Comparison of ENCODE assay signal across 16 mouse cellular contexts in genomic region chr5:28419640-28420265, GRCm38 (mm10). TPM values are rescaled to one million over a fixed set of nuclear protein-coding genes. Genes with fewer than 3 reads are reported as not detected.
DNase-seq lines count a peak whose midpoint lies in the region; ATAC-seq and TF ChIP-seq lines count a peak whose summit lies in the region.
"Had no signal": no experiment of that assay in that cellular context is flagged by ENCODE, and none has a peak within 500 bp of the region (broad histone marks: within the 10 kb centered on the region; RNA-seq: fewer than 3 reads in every experiment).

No protein-coding gene starts in this region.

- H3K9me3 ChIP-seq in hindbrain, postnatal 0 days (ENCODE audit: low read length): no peaks in the 10 kb centered on the region
- H3K9me3 ChIP-seq in hindbrain, embryonic 13.5 days: no peaks in the 10 kb centered on the region
- no peaks in the 10 kb centered on the region for H3K9me3 ChIP-seq in intestine, postnatal 0 days (ENCODE audit: control insufficient read depth)
- H3K9me3 ChIP-seq: limb, embryonic 12.5 days; megakaryocyte, embryonic 14.5 days had no signal

- no peak overlapping the region for H3K9ac ChIP-seq in hindbrain, postnatal 0 days (replicated peaks; ENCODE audit: low read length)
- no peak overlapping the region for H3K9ac ChIP-seq in hindbrain, embryonic 13.5 days
- H3K9ac ChIP-seq in intestine, postnatal 0 days (ENCODE audit: low read depth, low read length): no peak overlapping the region
- H3K9ac ChIP-seq: limb, embryonic 12.5 days; liver, postnatal 0 days had no signal

- no peak for TF ChIP-seq CTCF in hindbrain, postnatal 0 days (IDR thresholded peaks at IDR 0.05; ENCODE audit: low read depth)
- no peak for TF ChIP-seq CTCF in intestine, postnatal 0 days (IDR thresholded peaks at IDR 0.05; ENCODE audit: low read depth)

- 87% methylated on average over 12 of the region's 12 CpGs for WGBS in hindbrain, postnatal 0 days
- 91% methylated on average over 12 of the region's 12 CpGs for WGBS in hindbrain, embryonic 13.5 days
- WGBS in intestine, postnatal 0 days: 59% methylated on average over 12 of the region's 12 CpGs

- no peak overlapping the region for H3K4me3 ChIP-seq in hindbrain, postnatal 0 days (ENCODE audit: low read length)
- no peak overlapping the region for H3K4me3 ChIP-seq in hindbrain, embryonic 13.5 days
- no peak overlapping the region for H3K4me3 ChIP-seq in intestine, postnatal 0 days (ENCODE audit: low read depth, low read length)
- H3K4me3 ChIP-seq: limb, embryonic 12.5 days; megakaryocyte, embryonic 14.5 days had no signal

- H3K36me3 ChIP-seq in hindbrain, postnatal 0 days (ENCODE audit: insufficient read depth, low read length): peaks cover 22% of the 10 kb centered on the region
- H3K36me3 ChIP-seq in hindbrain, embryonic 13.5 days: peaks cover 53% of the 10 kb centered on the region
- H3K36me3 ChIP-seq in intestine, postnatal 0 days (ENCODE audit: control insufficient read depth, insufficient read depth): peaks cover 32% of the 10 kb centered on the region

- peak; percentile 39; the same call in 1 of the 2 replicates for ATAC-seq in hindbrain, postnatal 0 days
- ATAC-seq in hindbrain, embryonic 13.5 days (ENCODE audit: low FRiP score): no peak
- peak; percentile 81 for ATAC-seq in intestine, postnatal 0 days
- no peak for ATAC-seq in frontal cortex, adult (ENCODE audit: low TSS enrichment)
- ATAC-seq: forebrain, embryonic 16.5 days; liver, postnatal 0 days had no signal

- H3K27ac ChIP-seq in hindbrain, postnatal 0 days: no peak overlapping the region
- H3K27ac ChIP-seq in hindbrain, embryonic 13.5 days: no peak overlapping the region
- H3K27ac ChIP-seq in intestine, postnatal 0 days (ENCODE audit: low read depth, low read length): peak overlapping the region; percentile 50
- H3K27ac ChIP-seq: limb, embryonic 12.5 days had no signal

- H3K27me3 ChIP-seq in hindbrain, postnatal 0 days (ENCODE audit: insufficient read depth, low read length): no peaks in the 10 kb centered on the region
- H3K27me3 ChIP-seq in hindbrain, embryonic 13.5 days: no peaks in the 10 kb centered on the region
- H3K27me3 ChIP-seq in intestine, postnatal 0 days (replicated peaks; ENCODE audit: control insufficient read depth, insufficient read depth, low read length): no peaks in the 10 kb centered on the region
- H3K27me3 ChIP-seq: CH12.LX; limb, embryonic 12.5 days; megakaryocyte, embryonic 14.5 days had no signal

- no peaks in the 10 kb centered on the region for H3K4me1 ChIP-seq in hindbrain, postnatal 0 days (ENCODE audit: insufficient read depth, low read length)
- H3K4me1 ChIP-seq in hindbrain, embryonic 13.5 days (replicated peaks): no peaks in the 10 kb centered on the region
- H3K4me1 ChIP-seq in intestine, postnatal 0 days (replicated peaks; ENCODE audit: control insufficient read depth, insufficient read depth, low read length): no peaks in the 10 kb centered on the region
- H3K4me1 ChIP-seq: limb, embryonic 12.5 days had no signal

- H3K4me2 ChIP-seq in hindbrain, postnatal 0 days (ENCODE audit: low read depth, low read length): no peak overlapping the region
- H3K4me2 ChIP-seq in hindbrain, embryonic 13.5 days: no peak overlapping the region
- 0 out of 2 replicates have a peak overlapping the region, but pooled peaks have one; percentile 9 for H3K4me2 ChIP-seq in intestine, postnatal 0 days (replicated peaks; ENCODE audit: low read depth)
- H3K4me2 ChIP-seq: limb, embryonic 12.5 days had no signal

- peak; percentile 71 for DNase-seq in adrenal gland, adult 2 months
- DNase-seq in adrenal gland, adult 18-20 months (ENCODE audit: low spot score in 2 of 2): no peak
- DNase-seq in hindbrain, postnatal 0 days (ENCODE audit: low spot score): no peak
- peak; percentile 79 for DNase-seq in ZHBTc4 (ENCODE audit: low read depth, low spot score)
- DNase-seq in spleen, postnatal 36 days (ENCODE audit: low spot score in 2 of 2): no peak
- DNase-seq: gastrocnemius, postnatal 14 days; kidney, adult 2 months; liver, postnatal 0 days had no signal

RNA-seq across cellular contexts. Expression of gene Shh, which starts 47.3 kb away (rescaled TPM):
- 10 to 100 TPM; 10.4 to 19.4 TPM for total RNA-seq in adrenal gland, adult 2 months (2021)
- 33.1 and 55.6 TPM in 2 replicates for polyA plus RNA-seq in adrenal gland, adult 2 months (2012; rRNA removed)
- total RNA-seq in adrenal gland, adult 18-20 months (2021): 10 to 100 TPM; 10.1 to 13.2 TPM
- 3.3 and 4.2 TPM in 2 replicates for total RNA-seq in hindbrain, postnatal 0 days (2014; rRNA removed)
- polyA plus RNA-seq in hindbrain, postnatal 0 days (2015; fragmentation: Nextera tagmentation; extraction: Ambion mirVana): 0.84 TPM in 2 replicates
- polyA plus RNA-seq in hindbrain, embryonic 13.5 days (2015; fragmentation: Nextera tagmentation; extraction: Ambion mirVana): 1.6 and 1.8 TPM in 2 replicates
- 0.18 and 0.23 TPM in 2 replicates for polyA plus RNA-seq in intestine, postnatal 0 days (2015; fragmentation: Nextera tagmentation; extraction: Ambion mirVana)
- total RNA-seq: CH12.LX; gastrocnemius, postnatal 14 days; monocyte, adult 5-6 weeks had no signal
- polyA plus RNA-seq: liver, postnatal 0 days had no signal

Comparison
In these comparisons a context has a peak if more than half of its experiments do, and no peak if none do; other contexts are left out.
1. DNase-seq: peak in adrenal gland, adult 2 months (single experiment) and ZHBTc4 (single experiment); none in adrenal gland, adult 18-20 months (0 of 2), hindbrain, postnatal 0 days (single experiment) and spleen, postnatal 36 days (0 of 2).
2. ATAC-seq: peak in hindbrain, postnatal 0 days (single experiment) and intestine, postnatal 0 days (single experiment); none in hindbrain, embryonic 13.5 days (single experiment) and frontal cortex, adult (single experiment).
3. RNA of gene Shh, which starts 47.3 kb away (polyA plus RNA-seq): 33.1 to 55.6 TPM in adrenal gland, adult 2 months; 1.6 to 1.8 TPM in hindbrain, embryonic 13.5 days, 0.84 TPM in hindbrain, postnatal 0 days and 0.18 to 0.23 TPM in intestine, postnatal 0 days; every median in the first group is over 10 times any median in the second.